ENCODE assay signal across 9 mouse cellular contexts in the genomic region with DNA sequence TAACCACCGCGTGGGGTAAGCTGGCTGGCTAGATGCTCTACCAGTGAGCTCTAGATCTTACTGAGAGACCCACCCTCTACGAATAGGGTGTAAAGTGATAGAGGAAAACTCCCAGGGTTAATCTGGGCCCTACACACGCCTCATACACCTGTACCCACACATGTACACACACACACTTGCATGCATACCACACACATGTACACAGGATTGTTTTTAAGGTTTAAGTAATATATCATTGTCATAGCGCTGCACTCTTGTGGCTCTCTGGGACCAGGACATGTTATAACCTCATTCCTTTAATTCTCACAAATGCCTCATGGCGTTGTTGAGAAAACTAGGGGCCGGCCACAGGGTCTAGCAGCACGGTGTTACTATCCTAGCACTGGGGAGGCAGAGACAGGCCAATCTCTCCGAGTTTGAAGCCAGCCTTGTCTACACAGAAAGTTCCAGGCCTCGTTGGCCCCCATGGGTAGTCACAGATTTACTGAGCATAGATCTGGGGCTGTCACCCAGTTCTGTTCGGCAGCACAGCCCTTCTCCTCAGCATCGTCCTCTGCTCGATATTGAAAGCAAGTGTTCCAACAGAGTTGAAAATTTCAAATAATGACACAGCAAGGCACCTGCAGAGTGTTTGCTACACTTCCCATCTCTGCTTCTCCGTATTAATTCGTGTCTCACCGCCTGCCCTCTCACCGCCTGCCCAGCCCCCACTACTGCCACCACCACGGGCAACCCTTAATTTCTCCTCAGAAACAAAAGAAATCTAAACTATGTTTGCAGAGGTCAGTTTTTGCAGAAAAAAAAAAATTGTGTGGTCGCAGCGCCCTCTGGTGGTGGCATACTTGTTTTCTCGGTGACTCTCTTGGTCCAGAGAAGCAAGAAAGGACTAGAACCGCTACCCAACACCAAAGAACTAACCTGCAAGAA. TPM values are rescaled to one million over a fixed set of nuclear protein-coding genes. Genes with fewer than 3 reads are reported as not detected.
DNase-seq lines count a peak whose midpoint lies in the region; ATAC-seq and TF ChIP-seq lines count a peak whose summit lies in the region.
"Had no signal": no experiment of that assay in that cellular context is flagged by ENCODE, and none has a peak within 500 bp of the region (broad histone marks: within the 10 kb centered on the region; RNA-seq: fewer than 3 reads in every experiment).

No protein-coding gene starts in this region.

- no peak overlapping the region for H3K27ac ChIP-seq in ES-E14 (ENCODE audit: insufficient read depth, low read depth, low read length, poor library complexity, severe bottlenecking)
- H3K27ac ChIP-seq in embryonic facial prominence, embryonic 14.5 days (replicated peaks; ENCODE audit: low read depth, low read length), result no peak overlapping the region
- H3K27ac ChIP-seq in heart, embryonic 13.5 days (replicated peaks), result no peak overlapping the region
- H3K27ac ChIP-seq in kidney, postnatal 0 days, result no peak overlapping the region
- no peak overlapping the region for H3K27ac ChIP-seq in olfactory bulb, adult 2 months (ENCODE audit: insufficient read depth, low read depth, low read length)
- H3K27ac ChIP-seq: macrophage had no signal

- 50% methylated on average over 22 of the region's 22 CpGs for WGBS in embryonic facial prominence, embryonic 14.5 days
- 46% methylated on average over 22 of the region's 22 CpGs for WGBS in heart, embryonic 13.5 days
- 56% methylated on average over 22 of the region's 22 CpGs for WGBS in kidney, postnatal 0 days
- WGBS in lung, adult 2 months, result 50% methylated on average over 22 of the region's 22 CpGs
- WGBS in olfactory bulb, adult 2 months, result 42% methylated on average over 22 of the region's 22 CpGs

- H3K27me3 ChIP-seq in embryonic facial prominence, embryonic 14.5 days (replicated peaks; ENCODE audit: control insufficient read depth, insufficient read depth, low read length), result no peaks in the 10 kb centered on the region
- H3K27me3 ChIP-seq in heart, embryonic 13.5 days (replicated peaks), result no peaks in the 10 kb centered on the region
- H3K27me3 ChIP-seq in kidney, postnatal 0 days (ENCODE audit: insufficient read depth, low read length), result no peaks in the 10 kb centered on the region

- in situ Hi-C loops in ES-E14 (cut with MboI; ENCODE audit: low sequenced_read_pairs in 2 of 2, unreplicated experiment in 2 of 2), result loop anchor here (5.0 to 25.0 kb wide), 4 partner anchors 290 to 493 kb away; no protein-coding TSS in a partner anchor

- DNase-seq in ES-E14 (ENCODE audit: low read depth, low spot score), result peak; percentile 51
- peak; percentile 76 for DNase-seq in adrenal gland, postnatal 14 days
- peak; percentile 75 for DNase-seq in embryonic facial prominence, embryonic 14.5 days (ENCODE audit: low spot score)
- peak; percentile 77 for DNase-seq in kidney, postnatal 0 days (ENCODE audit: low spot score)
- peak; percentile 68 for DNase-seq in lung, adult 2 months
- peak; percentile 62 for DNase-seq in urinary bladder, postnatal 25 days (ENCODE audit: low spot score)

- H3K4me1 ChIP-seq in ES-E14 (ENCODE audit: control insufficient read depth in 2 of 2, insufficient read depth in 2 of 2, low read length in 2 of 2, poor library complexity in 1 of 2), result no peaks in the 10 kb centered on the region
- peaks cover 4% of the 10 kb centered on the region; the same call in 1 of the 2 replicates for H3K4me1 ChIP-seq in embryonic facial prominence, embryonic 14.5 days (ENCODE audit: control insufficient read depth, insufficient read depth, low read length)
- H3K4me1 ChIP-seq in heart, embryonic 13.5 days, result peaks cover 15% of the 10 kb centered on the region
- no peaks in the 10 kb centered on the region for H3K4me1 ChIP-seq in kidney, postnatal 0 days (replicated peaks; ENCODE audit: insufficient read depth, low read length)
- no peaks in the 10 kb centered on the region for H3K4me1 ChIP-seq in lung, adult 2 months (ENCODE audit: control insufficient read depth, insufficient read depth, low read length)
- H3K4me1 ChIP-seq in olfactory bulb, adult 2 months (ENCODE audit: control insufficient read depth, insufficient read depth, low read length), result no peaks in the 10 kb centered on the region

- no peak overlapping the region for H3K4me3 ChIP-seq in ES-E14 (ENCODE audit: insufficient read depth in 1 of 2, low read depth in 1 of 2, low read length in 2 of 2, poor library complexity in 1 of 2, severe bottlenecking in 1 of 2)
- H3K4me3 ChIP-seq in embryonic facial prominence, embryonic 14.5 days (ENCODE audit: low read depth, low read length), result 0 out of 2 replicates have a peak overlapping the region, but pooled peaks have one; percentile 15
- H3K4me3 ChIP-seq in heart, embryonic 13.5 days, result no peak overlapping the region
- H3K4me3 ChIP-seq in kidney, postnatal 0 days (replicated peaks; ENCODE audit: low read depth, low read length), result no peak overlapping the region
- H3K4me3 ChIP-seq in lung, adult 2 months (replicated peaks; ENCODE audit: extremely low read depth, low read depth, low read length), result no peak overlapping the region
- no peak overlapping the region for H3K4me3 ChIP-seq in olfactory bulb, adult 2 months (ENCODE audit: insufficient read depth, low read depth, low read length)

- H3K4me2 ChIP-seq in embryonic facial prominence, embryonic 14.5 days (ENCODE audit: low read depth, low read length), result peak overlapping the region; percentile 50
- peak overlapping the region; percentile 51 for H3K4me2 ChIP-seq in heart, embryonic 13.5 days
- 0 out of 2 replicates have a peak overlapping the region, but pooled peaks have one; percentile 25 for H3K4me2 ChIP-seq in kidney, postnatal 0 days (ENCODE audit: low read length)

- no peaks in the 10 kb centered on the region for H3K36me3 ChIP-seq in ES-E14 (ENCODE audit: control insufficient read depth, insufficient read depth, low read length, poor library complexity, severe bottlenecking)
- H3K36me3 ChIP-seq in embryonic facial prominence, embryonic 14.5 days (ENCODE audit: control insufficient read depth, insufficient read depth, low read length), result no peaks in the 10 kb centered on the region
- H3K36me3 ChIP-seq in heart, embryonic 13.5 days, result no peaks in the 10 kb centered on the region
- no peaks in the 10 kb centered on the region for H3K36me3 ChIP-seq in kidney, postnatal 0 days (ENCODE audit: insufficient read depth, low read length)

- no peak for ATAC-seq in embryonic facial prominence, embryonic 14.5 days (ENCODE audit: low read depth)
- no peak for ATAC-seq in heart, embryonic 13.5 days (ENCODE audit: extremely low read depth, insufficient number of reproducible peaks, low FRiP score, low TSS enrichment)
- no peak for ATAC-seq in kidney, postnatal 0 days (replicated peaks; ENCODE audit: low FRiP score, low read depth)

- H3K9ac ChIP-seq in ES-E14 (ENCODE audit: insufficient read depth, low read depth, low read length, poor library complexity, severe bottlenecking), result no peak overlapping the region
- H3K9ac ChIP-seq in embryonic facial prominence, embryonic 14.5 days (ENCODE audit: low read depth, low read length), result no peak overlapping the region
- peak overlapping the region; percentile 57; the same call in 1 of the 2 replicates for H3K9ac ChIP-seq in heart, embryonic 13.5 days
- no peak overlapping the region for H3K9ac ChIP-seq in kidney, postnatal 0 days (ENCODE audit: low read depth, low read length)

- H3K9me3 ChIP-seq in ES-E14 (ENCODE audit: control insufficient read depth, insufficient read depth, low read depth, low read length), result no peaks in the 10 kb centered on the region
- no peaks in the 10 kb centered on the region for H3K9me3 ChIP-seq in embryonic facial prominence, embryonic 14.5 days (ENCODE audit: control insufficient read depth, low read length)
- H3K9me3 ChIP-seq in heart, embryonic 13.5 days, result no peaks in the 10 kb centered on the region
- no peaks in the 10 kb centered on the region for H3K9me3 ChIP-seq in kidney, postnatal 0 days (replicated peaks; ENCODE audit: low read length)

- no peak for TF ChIP-seq POLR2A in lung, adult 2 months (IDR thresholded peaks at IDR 0.05; ENCODE audit: borderline replicate concordance, extremely low read depth, low read depth, low read length)
- no peak for TF ChIP-seq POLR2A in olfactory bulb, adult 2 months (IDR thresholded peaks at IDR 0.05; ENCODE audit: insufficient read depth, low read depth, low read length)

- peak; percentile 89 for TF ChIP-seq CTCF in kidney, postnatal 0 days (IDR thresholded peaks at IDR 0.05; ENCODE audit: low read depth)
- peak; percentile 58 for TF ChIP-seq CTCF in lung, adult 2 months (IDR thresholded peaks at IDR 0.05; ENCODE audit: insufficient read depth, low read length)
- peak; percentile 30; the same call in 1 of the 2 replicates for TF ChIP-seq CTCF in olfactory bulb, adult 2 months (IDR thresholded peaks at IDR 0.05; ENCODE audit: insufficient read depth, low read depth, low read length)

TF ChIP-seq in ES-E14, 5 proteins besides CTCF, POLR2A, EP300 and RAD21:
- TF ChIP-seq ZC3H11A (IDR thresholded peaks at IDR 0.05; ENCODE audit: borderline replicate concordance, low read depth, low read length) (peak; percentile 78; the same call in 1 of the 2 replicates), ZNF384 (IDR thresholded peaks at IDR 0.05; ENCODE audit: low read depth, low read length) (peak; percentile 81), HCFC1 (IDR thresholded peaks at IDR 0.05; ENCODE audit: borderline replicate concordance, insufficient read depth, low read length) (no peak), CHD2 (IDR thresholded peaks at IDR 0.05; ENCODE audit: low read depth, low read length) (no peak), MAFK (IDR thresholded peaks at IDR 0.05; ENCODE audit: insufficient read depth, low read depth, low read length) (no peak)

RNA-seq across cellular contexts. Expression of gene Bcl10, which starts 17.5 kb away (rescaled TPM):
- 14.9 and 27.8 TPM in 2 replicates for total RNA-seq in ES-E14 (2012; rRNA removed)
- 25.7 and 26.0 TPM in 2 replicates for total RNA-seq in adrenal gland, postnatal 14 days (2021)
- 52.1 and 54.8 TPM in 2 replicates for polyA plus RNA-seq in embryonic facial prominence, embryonic 14.5 days (2014; fragmentation: Nextera tagmentation; extraction: Ambion mirVana)
- polyA plus RNA-seq in heart, embryonic 13.5 days (2015; fragmentation: Nextera tagmentation; extraction: Ambion mirVana), result 35.1 and 36.0 TPM in 2 replicates
- polyA plus RNA-seq in kidney, postnatal 0 days (2015; fragmentation: Nextera tagmentation; extraction: Ambion mirVana), result 57.7 and 62.2 TPM in 2 replicates
- 8.4 and 13.5 TPM in 2 replicates for polyA plus RNA-seq in lung, adult 2 months (2012; rRNA removed)
- polyA plus RNA-seq in olfactory bulb, adult 2 months (2012; ENCODE audit: insufficient read depth, insufficient read length, low replicate concordance, missing spikeins), result not detected in 2 replicates

RNA-seq across cellular contexts. Expression of gene 2410004B18Rik, which starts 32.7 kb away (rescaled TPM):
- total RNA-seq in ES-E14 (2012; rRNA removed), result 21.6 and 38.7 TPM in 2 replicates
- total RNA-seq in adrenal gland, postnatal 14 days (2021), result 22.2 and 30.6 TPM in 2 replicates
- polyA plus RNA-seq in embryonic facial prominence, embryonic 14.5 days (2014; fragmentation: Nextera tagmentation; extraction: Ambion mirVana), result 47.3 and 48.9 TPM in 2 replicates
- polyA plus RNA-seq in heart, embryonic 13.5 days (2015; fragmentation: Nextera tagmentation; extraction: Ambion mirVana), result 35.4 and 44.6 TPM in 2 replicates
- polyA plus RNA-seq in kidney, postnatal 0 days (2015; fragmentation: Nextera tagmentation; extraction: Ambion mirVana), result 43.1 and 48.2 TPM in 2 replicates
- 13.6 and 16.8 TPM in 2 replicates for polyA plus RNA-seq in lung, adult 2 months (2012; rRNA removed)
- polyA plus RNA-seq in olfactory bulb, adult 2 months (2012; ENCODE audit: insufficient read depth, insufficient read length, low replicate concordance, missing spikeins), result not detected in 2 replicates

Comparison
In these comparisons a context has a peak if more than half of its experiments do, and no peak if none do; other contexts are left out.
1. CTCF ChIP-seq: peak in every context shown above with its lines; median percentile 89 in kidney, postnatal 0 days; 58 in lung, adult 2 months; 30 in olfactory bulb, adult 2 months.
2. RNA of gene 2410004B18Rik, which starts 32.7 kb away (polyA plus RNA-seq): 43.1 to 48.2 TPM in kidney, postnatal 0 days, 47.3 to 48.9 TPM in embryonic facial prominence, embryonic 14.5 days, 35.4 to 44.6 TPM in heart, embryonic 13.5 days and 13.6 to 16.8 TPM in lung, adult 2 months; not detected in olfactory bulb, adult 2 months; every median in the first group is over 10 times any median in the second.
3. Peak in every context shown above with its lines, with median percentiles within 50 percentile points of each other: DNase-seq and H3K4me2 ChIP-seq.